Mouse (Mus musculus) testis, postnatal 10 days (tissue): ENCODE results near the gene Ugt1a2.

Experiments
- DNase-seq: peaks from one replicate; pipeline ENCODE4 v3.0.0; 2021; ENCODE audit warnings: low spot score

Ugt1a2 gene

DNA sequence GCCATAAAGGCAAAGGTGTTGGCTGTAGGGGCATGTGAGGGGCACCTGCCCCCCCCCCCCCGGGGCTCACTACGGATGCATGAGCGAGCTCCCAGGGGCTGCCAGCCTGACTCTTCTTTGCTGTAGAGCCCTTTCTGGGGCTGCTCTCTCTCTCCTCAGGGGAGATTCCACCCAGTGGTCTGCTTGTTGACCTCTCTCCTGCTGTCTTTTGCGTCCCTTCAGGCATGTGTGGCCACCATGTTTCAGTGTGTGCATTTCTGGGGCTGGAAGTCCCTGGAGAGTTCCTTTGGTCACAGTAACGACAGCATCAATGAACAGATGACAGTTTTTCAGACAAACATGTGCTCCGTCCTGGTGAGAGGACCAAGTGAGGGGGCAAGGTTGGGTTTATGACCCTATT lies 58.0 kb downstream of the Ugt1a2 start:
- no peak for DNase-seq

DNA sequence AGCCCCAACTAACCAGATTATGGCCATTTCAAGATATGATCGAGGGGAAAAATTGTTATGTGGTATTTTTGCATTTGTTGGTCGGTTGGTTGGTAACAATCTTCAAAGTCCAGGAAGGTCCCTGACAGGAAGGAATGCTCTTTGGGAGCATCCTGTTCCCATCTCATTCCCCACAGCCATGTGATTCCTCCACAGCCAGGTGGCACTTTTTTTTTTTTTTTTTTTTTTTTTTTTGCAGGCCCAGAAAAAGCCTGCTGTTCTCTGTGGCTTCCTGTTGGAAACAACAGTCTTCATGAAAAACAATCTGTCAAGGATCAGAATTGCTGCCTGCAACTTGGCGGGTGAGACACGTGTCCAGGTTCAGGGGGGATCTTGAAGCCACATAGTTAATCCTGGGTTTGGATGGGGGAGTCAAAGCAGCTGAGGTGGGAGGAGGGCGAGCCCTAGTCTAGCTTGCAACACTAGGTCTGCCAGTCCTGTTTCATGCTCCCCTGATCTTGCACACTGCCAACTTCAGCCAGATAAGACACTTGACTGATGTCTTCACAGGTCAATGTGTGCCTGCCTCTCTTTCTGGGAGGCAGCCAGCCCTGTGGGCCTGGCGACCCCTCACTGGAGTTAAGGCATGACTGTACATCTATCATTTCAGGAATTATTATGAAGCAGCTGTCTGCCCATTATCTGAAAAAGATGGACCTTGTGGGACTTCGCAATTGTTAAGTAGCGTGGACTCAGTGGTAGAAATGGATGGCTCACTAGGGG lies 58.7 kb downstream of the Ugt1a2 start:
- DNase-seq = peak; percentile 76

DNA sequence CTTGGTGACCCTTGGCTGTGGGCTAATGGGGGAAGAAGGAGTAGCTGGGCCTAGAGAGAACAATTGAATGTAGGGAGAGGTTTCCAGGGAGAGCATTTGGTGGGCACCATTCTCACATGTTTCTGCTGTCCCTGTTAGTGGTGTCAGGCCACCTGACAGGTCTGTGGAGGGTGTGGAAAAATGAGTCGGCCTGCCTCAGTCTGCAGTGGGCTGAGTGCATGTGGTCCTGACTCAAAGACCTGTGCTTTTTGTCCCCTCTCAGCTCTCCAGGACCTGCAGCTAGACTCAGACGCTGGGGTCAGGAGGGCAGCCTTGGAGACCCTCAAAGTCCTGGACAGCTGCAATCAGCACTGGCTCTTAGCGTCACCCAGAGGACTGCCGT lies 59.2 kb downstream of the Ugt1a2 start:
- peak; percentile 74 for DNase-seq

DNA sequence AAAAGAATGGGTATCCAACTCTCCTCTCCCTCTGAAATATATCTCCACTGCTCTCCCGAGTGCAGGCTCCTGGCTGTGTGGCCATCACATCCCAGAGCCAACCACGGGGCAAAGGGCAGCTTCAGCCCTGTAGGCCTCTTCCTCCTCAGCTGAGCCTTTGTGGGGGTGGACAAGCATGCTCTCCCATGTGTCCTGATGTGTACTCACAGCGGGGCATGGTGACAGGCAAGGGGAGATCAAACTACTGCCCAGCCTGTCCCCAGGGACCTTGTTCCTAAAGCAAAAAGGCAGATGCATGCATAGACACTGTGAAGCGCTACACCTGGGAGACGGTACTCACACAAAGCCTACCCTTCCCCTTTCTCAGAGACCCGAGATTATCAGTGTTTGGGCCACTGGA lies 59.7 kb downstream of the Ugt1a2 start:
- DNase-seq = peak; percentile 88

DNA sequence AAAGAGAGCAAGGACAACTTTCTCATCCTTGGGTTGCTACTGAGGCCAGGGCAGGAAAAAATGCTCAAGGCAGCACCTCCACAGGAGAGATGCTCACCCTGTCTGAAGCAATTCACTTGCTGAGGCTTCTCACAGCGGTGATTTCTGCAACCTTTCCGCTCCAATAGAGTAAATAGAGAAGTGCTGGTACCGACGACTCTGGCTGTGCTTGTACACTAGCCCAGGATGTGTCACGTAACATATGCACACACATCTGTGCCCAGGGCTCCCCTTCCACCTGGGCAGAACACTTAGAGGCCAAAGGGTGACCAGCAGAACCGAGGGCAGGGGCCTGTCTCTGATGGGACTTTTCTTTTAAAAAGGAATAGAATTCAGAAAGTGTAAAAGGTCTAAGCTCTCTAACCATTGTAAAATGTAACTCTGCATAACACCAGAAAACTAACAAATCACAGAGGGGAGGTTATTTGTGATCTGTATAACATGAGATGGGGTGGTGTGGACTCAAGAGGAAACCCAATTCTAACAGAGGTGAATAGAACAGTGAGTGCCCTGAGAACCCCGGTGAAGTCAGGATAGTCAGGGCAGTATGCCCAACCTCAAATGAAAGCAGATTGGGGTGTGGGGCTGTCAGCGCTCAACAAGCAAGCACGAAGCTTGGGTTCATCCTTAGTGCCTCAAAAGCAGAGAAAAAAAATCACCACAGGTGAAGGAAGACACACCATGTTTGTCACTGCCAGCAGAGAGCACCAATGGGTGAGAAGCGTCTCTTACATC lies 60.4 kb downstream of the Ugt1a2 start:
- no peak for DNase-seq

DNA sequence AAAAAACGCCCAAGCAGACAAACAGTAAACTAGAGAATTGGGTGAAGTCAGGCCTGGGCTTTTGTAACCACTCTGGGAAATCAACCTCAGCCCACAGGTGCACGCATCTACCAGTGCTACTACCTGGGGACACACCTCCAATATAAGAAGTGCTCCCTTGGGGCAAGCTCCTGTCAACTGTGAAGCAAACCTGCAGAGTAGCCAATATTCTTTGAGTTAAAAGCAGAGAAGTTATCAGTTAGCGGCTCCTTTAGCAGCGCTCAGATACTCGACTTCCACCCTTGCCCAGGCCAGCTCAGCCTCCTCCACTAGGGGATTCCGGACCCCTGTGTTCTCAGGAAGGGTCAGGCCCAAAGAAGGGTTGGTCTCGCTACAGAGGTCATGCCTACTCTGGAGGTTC lies 61.3 kb downstream of the Ugt1a2 start:
- DNase-seq = no peak

DNA sequence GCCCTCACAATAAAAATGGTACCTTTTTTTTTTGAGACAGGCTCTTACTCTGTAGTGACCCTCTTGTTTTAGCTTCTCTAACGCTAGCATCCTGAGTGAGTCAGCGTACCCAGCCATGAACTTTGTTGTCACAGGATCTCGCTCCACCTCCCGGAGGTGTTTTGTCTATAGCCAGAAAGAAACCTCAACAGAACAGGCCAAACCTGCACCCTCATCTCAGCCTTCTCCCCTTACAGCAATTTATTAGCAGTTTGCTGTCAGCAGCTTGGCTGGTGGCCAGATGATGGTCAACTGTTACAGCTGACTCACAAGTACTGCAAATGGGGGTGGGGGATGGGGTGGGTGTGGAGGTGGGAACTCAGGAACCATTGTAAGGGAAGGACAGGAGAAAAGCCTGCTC lies 61.9 kb downstream of the Ugt1a2 start:
- peak; percentile 85 for DNase-seq

DNA sequence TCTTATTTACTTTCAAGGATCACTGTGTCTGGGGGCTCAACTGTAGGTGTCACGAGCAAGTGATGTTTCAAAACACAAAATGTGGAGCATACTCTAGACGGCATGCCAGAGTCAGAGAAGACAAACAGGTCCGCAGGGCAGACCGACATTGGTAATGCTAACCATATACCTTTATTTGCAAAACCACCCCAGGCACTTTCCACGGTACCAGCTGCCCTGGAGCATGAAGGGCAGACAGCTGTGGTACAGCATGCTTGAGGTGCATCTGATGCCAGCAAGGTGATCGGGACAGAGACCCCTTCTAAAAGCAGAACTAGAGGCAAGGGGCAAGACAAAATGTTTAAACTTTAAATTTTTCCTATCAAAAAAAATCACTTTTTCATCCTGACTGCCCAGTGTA lies 62.6 kb downstream of the Ugt1a2 start:
- no peak for DNase-seq

DNA sequence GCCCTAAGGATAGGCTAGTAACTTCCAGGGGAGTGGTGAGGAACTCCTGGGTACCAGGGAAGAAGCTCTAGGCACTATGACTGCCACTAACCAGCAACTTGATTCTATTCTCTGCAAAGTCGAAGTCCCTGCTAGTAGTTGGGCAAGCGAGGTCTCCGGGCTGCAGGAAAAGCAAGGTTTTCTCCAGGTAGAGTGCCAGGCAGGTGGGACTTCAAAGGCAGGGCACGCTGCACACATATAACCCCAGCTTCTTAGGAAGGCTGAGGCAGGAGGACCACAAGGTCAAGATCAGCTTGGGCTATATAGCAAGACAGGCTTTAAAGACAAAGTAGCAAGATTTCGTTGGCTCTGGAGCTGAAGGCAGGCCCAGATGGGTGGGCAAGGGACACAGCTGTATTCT lies 63.4 kb downstream of the Ugt1a2 start:
- DNase-seq = no peak

DNA sequence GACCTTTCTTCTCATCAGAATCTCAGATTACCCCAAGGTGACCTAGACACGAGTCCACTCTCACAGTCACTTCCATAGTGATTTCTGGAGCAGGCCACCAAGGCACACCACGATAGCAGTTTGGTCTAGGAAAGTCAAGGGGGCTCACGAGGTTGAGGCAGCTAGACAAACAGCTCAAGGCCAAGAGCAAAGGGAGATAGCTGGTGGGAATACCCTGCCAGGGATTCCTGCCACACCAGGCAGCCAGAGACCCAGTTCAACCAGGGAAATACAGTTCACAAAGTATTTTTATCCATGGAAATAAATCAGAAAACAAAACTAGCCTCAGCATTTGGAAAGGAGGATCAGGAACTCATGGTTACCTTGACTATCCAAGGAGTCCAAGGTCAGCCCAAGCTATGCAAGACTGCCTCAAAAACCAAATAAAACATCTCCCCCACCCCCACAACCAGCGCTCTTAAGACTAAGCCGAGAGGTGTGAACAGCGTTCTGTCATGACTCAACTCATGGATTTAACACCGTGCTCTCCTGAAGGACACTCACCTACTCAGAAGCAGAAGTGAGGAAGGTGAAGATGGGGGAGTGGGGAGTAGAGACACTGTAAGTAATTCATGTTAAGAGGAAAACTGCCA lies 64.0 kb downstream of the Ugt1a2 start:
- no peak for DNase-seq

DNA sequence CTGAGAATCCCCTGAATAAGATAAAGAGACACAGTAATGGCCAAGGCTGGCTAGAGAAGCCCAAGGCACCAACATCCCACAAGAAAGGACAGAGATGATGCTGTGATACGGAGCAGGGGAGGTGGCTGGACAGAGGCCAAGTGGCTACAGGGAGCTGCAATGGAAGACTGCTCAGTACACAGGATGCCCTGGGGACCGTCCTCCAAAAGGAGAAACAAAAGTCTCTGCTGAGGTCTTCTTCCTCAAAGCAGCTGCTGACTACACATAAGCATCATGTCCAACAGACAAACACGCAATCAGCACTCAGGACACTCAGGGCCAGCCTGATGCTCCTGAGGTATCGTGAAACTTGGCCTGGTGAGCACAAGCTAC lies 64.5 kb downstream of the Ugt1a2 start:
- DNase-seq = peak; percentile 87

DNA sequence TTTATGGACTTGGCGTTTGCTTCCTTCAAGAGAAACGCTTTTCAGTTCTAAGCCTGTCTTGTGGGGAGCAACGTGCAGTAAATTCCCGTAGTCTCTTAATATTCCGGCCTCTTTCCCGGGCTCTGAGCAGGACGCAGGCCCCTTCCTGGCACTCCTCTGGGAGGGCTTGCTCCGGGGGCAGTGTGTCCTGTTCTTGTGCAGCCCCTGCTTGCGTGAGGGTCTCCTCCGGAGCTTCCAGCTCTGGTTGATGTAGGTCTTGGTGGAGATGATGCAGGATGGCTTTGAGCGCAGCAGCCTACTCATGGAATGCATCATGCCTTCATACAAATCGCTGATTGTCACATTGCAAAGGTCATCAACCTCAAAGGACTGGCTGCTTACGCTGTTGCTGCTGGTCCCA lies 65.7 kb downstream of the Ugt1a2 start:
- DNase-seq = no peak

DNA sequence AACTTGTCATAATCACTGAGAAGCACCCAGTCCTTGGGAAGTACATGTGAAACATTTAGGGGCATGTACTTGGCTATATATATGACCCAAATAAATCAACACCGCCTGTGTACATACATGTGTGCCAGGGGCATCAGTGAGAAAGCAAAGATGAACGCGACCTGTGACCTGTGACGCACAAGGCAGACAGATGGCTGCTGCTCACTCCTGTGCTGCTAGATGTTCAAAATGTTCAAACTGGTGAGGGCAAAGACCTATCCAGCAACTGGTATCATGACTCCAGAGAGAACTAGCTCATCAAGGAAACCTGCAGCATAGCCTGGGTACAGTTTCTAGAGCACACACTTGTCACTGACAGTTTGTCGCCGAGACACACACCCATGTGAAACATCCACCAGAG lies 67.1 kb downstream of the Ugt1a2 start:
- DNase-seq = no peak

DNA sequence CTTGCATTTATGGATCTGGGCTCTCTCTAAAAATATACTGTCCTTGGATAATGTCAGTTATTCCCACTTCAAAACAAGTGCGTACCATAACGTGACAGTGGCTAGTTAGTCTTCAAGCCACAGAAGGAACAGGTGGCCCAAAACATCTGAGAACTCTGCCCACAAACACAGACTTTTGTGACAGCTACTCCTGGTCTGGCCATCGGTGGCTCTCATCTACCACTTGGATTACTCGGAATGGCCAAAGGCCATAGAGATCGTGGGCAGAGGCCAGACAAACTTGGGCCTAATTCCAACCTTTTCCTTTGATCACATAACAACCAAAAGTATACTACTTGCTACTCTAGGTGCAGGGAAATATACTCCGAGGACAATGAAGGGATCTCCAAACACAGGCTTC lies 67.7 kb downstream of the Ugt1a2 start:
- DNase-seq = peak; percentile 59
